Mouse (Mus musculus) stomach, postnatal 0 days (tissue): ENCODE measurements around the gene 6030468B19Rik.

Source experiments
- CTCF ChIP-seq: IDR thresholded peaks from 2 replicates; pipeline ENCODE4 v1.5.1; 2016; ENCODE audit warnings: antibody characterized with exemption, low read depth, mild to moderate bottlenecking, moderate library complexity
- EP300 ChIP-seq: optimal IDR thresholded peaks from 2 replicates; pipeline ENCODE3; 2016; ENCODE audit warnings: antibody characterized with exemption

GRCm38 (mm10) chr11:117819095-117819494 is 21.6 kb downstream of the 6030468B19Rik start:
- no peak for TF ChIP-seq EP300
- no peak for TF ChIP-seq CTCF
